Mouse (Mus musculus) megakaryocyte progenitor cell, adult 5-6 weeks (primary cell): ENCODE measurements at regions not wholly inside any gene's neighbourhood (a gene's known extent, or its start where the extent isn't known, plus 50 kb on each side); places are given as distances from the start of the nearest gene placed in this dataset.
"Not testable (repeated sequence)": the region's sequence is repeated elsewhere in the genome, so short reads cannot be mapped to it uniquely, and the experiment has no call there.

Experiments
- ATAC-seq: replicated peaks from 2 replicates; pipeline ENCODE4 v1.8.0; 2016; ENCODE audit warnings: mild to moderate bottlenecking, moderate TSS enrichment, inconsistent platforms; ENCODE audit not compliant: poor library complexity

GRCm38 (mm10) chr4:9724801-9725200, 1149.5 kb upstream of the 2610301B20Rik start:
- not testable (repeated sequence) for ATAC-seq

GRCm38 (mm10) chr4:9737691-9738090, 1136.6 kb upstream of the 2610301B20Rik start:
- peak; percentile 88 for ATAC-seq

- peak; percentile 90 for ATAC-seq
These were observed 1126.8 kb upstream of the 2610301B20Rik start for GRCm38 (mm10) chr4:9747411-9747938.

GRCm38 (mm10) chr4:9748110-9748509, 1126.2 kb upstream of the 2610301B20Rik start:
- no peak for ATAC-seq

- peak; percentile 20; the same call in 1 of the 2 replicates for ATAC-seq
These were observed 1124.4 kb upstream of the 2610301B20Rik start for GRCm38 (mm10) chr4:9749877-9750276.

GRCm38 (mm10) chr4:9750404-9750803, 1123.9 kb upstream of the 2610301B20Rik start:
- ATAC-seq = no peak

GRCm38 (mm10) chr4:9763321-9763720, 1111.0 kb upstream of the 2610301B20Rik start:
- peak; percentile 34 for ATAC-seq

- ATAC-seq = no peak
These were observed 1104.6 kb upstream of the 2610301B20Rik start for GRCm38 (mm10) chr4:9769633-9770205.

GRCm38 (mm10) chr4:9770372-9771102, 1103.8 kb upstream of the 2610301B20Rik start:
- peak; percentile 91 for ATAC-seq

GRCm38 (mm10) chr4:9771103-9771474, 1103.2 kb upstream of the 2610301B20Rik start:
- ATAC-seq = peak; percentile 80

GRCm38 (mm10) chr4:9778391-9778790, 1095.9 kb upstream of the 2610301B20Rik start:
- ATAC-seq = peak; percentile 87

- ATAC-seq = no peak
These were observed 1094.7 kb upstream of the 2610301B20Rik start for GRCm38 (mm10) chr4:9779594-9779993.

GRCm38 (mm10) chr4:9780179-9780578, 1094.1 kb upstream of the 2610301B20Rik start:
- ATAC-seq = peak; percentile 76

- ATAC-seq = no peak
These were observed 1093.0 kb upstream of the 2610301B20Rik start for GRCm38 (mm10) chr4:9781318-9781717.

GRCm38 (mm10) chr4:9787795-9788365, 1086.4 kb upstream of the 2610301B20Rik start:
- no peak for ATAC-seq

GRCm38 (mm10) chr4:9790478-9790877, 1083.8 kb upstream of the 2610301B20Rik start:
- peak; percentile 83 for ATAC-seq
